Mouse (Mus musculus) right cerebral cortex, adult 2 months (tissue): Measurements from ENCODE around the gene Kif21b.

ENCODE experiments used
- DNase-seq, 2 experiments: peaks; one replicate each; pipeline ENCODE4 v3.0.0; 2021 to 2022; ENCODE audit warnings: low spot score in 2 of 2

Kif21b gene

DNA sequence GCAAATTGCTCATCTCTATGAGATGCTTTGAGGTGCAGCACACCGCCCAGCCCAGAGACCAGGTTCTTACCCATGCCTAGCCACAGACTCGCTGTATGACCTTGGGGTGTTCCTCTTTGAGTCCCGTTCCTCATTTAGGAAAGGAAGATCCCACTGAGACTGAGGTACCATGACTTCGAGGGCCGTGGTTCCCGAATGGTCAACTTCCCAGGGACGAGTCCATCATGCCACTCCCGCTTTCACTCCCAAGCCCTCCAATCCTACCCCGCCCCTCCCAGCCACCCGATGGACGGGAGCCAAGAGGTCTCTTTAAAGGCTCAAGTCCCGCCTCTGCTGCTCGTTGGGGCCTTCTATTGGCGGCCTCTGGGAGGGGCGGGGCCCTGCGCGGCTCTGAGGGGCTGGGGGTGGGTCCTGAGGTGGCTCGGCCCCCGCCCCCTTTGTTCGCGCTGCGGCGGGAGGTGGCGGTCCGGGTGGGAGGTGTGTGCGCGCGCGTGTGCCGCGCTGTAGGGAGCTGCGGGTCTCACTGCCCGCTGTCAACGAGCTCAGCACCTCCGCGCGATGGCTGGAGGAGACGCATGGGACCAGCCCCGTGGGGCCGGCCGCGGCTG is at the start of gene Kif21b:
TSS of gene Kif21b (plus strand) at position 439 of the 608 bp plus-strand sequence.
- DNase-seq, result peak; percentile 91 to 92

GRCm38 (mm10) chr1:136085988-136086685 is 45.1 kb upstream of the Kif21b start:
- DNase-seq, result no peak

DNA sequence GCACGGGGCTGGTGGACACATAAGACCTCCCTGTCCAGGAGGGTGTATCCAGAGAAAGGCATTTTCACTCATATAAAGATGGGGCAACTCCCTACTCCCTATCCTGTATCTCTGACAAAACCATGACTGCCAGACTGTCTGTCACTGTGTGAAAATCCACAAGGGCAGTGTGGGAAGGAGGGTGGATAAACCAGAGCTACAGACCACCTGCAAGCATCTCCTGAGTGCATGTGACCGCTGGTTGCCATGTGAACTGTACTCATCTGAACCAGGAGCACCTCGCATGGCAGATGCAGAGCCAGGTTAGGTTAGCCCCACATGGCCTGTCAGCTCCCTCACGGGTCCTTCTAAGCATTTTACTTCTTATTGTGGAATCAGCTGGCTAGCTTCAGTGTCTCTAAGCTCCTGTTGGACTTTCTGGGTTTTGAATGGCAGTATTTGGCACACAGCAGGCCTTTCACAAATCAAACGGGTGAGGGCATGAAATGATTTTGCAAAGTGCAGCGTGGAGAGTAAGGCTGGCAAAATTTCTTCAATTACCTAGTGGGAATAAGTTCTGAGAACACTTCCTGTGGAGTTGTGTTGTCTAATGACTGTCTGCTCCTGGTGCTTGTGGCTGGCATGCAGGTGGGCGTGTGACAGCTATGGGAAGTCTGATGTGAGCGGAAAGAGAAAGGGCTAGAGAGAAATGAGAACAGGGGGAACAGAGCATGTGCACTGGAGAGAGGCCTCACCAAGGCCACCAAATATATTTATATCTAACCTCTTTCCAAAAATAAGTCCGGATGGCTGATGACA is 41.6 kb upstream of the Kif21b start:
- peak; percentile 48 to 57 for DNase-seq

GRCm38 (mm10) chr1:136093726-136094125 is 37.5 kb upstream of the Kif21b start:
- no peak for DNase-seq

GRCm38 (mm10) chr1:136094807-136095206 is 36.4 kb upstream of the Kif21b start:
- no peak for DNase-seq

DNA sequence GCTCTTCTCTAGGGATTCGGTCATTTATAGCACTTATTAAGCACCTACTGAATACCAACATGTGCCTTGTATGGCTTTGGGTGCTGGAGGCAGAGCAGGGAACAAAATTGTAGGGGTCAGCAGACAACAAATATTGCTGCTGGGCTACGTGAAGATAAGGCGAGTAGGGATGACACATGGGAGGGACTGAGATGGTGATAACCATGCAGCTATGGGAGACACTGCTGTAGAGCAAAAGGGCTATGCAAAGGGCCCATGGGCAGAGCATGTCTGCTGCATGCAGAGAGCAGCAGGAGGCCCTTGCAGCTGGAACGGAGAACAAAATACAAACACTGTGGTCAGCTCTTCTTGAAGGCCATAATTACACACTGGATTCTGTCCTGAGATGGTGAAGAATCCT is 29.1 kb upstream of the Kif21b start:
- no peak for DNase-seq

DNA sequence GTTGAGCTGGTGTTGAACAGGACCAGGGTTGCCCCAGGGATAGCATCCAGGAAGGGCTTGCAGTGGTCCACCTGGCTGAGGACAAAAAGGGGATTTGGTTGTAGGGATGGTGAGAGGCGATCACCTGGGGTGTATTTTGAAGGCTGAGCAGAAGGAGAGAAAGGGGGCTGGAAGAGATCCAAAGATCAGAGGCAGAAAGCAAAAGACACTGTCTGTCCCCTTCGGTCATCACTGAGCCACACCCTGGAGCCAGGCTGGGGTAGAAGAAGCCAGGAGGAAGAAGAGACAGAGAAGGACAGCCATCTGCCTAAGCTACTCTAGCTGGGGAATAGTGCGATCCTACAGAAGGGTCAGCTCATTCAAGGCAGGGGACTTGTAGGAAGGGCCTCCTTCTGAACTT is 28.6 kb upstream of the Kif21b start:
- DNase-seq, result no peak

- DNase-seq, result no peak
Measured at GRCm38 (mm10) chr1:136102981-136103380, 28.2 kb upstream of the Kif21b start.

GRCm38 (mm10) chr1:136103696-136104095 is 27.5 kb upstream of the Kif21b start:
- DNase-seq, result no peak

- no peak for DNase-seq
Measured at GRCm38 (mm10) chr1:136104741-136105140, 26.4 kb upstream of the Kif21b start.

DNA sequence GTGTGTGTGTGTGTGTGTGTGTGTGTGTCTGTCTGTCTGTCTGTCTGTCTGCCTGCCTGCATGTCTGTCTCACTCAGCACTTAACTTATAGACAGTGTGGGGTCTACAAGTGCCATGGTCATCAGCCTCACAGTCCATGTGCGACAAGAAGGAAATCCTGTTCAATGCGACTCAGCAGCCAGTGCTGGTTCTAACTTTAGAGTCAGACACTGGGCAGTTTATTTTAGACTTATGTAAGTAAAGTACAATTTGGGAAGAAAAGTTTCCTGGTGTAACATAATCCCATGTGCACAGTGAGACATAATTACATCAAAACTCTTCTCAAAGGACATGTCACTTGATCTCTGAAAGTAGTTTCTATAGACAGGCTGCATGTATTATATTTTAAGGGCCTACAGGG is 21.7 kb upstream of the Kif21b start:
- no peak for DNase-seq

GRCm38 (mm10) chr1:136116183-136116582 is 15.0 kb upstream of the Kif21b start:
- DNase-seq, result peak in 1 of 2 experiments; percentile 68

- DNase-seq, result no peak
Measured at GRCm38 (mm10) chr1:136117069-136117468, 14.1 kb upstream of the Kif21b start.

DNA sequence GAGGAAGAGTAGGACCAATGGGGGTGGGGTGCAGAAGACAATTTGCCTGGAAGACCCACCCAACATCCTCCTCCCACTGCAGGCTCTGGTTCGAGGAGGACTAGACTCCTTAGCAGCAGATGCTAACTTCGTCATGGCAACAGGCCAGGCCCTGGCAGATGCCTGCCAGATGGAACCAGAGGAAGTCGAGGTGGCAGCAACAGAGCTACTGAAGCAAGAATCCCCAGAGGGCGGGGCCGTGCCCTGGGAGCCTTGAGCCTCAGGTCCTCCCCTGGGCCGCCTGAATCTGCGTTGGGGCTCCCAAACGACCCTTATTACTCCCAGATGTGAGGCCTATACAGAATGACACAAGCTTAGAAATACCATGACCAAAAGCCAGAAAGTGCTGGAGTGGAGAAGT is 12.3 kb upstream of the Kif21b start:
- DNase-seq, result peak; percentile 85 to 87

GRCm38 (mm10) chr1:136119571-136120262 is 11.5 kb upstream of the Kif21b start:
- no peak for DNase-seq

GRCm38 (mm10) chr1:136120263-136120603 is 11.0 kb upstream of the Kif21b start:
- no peak for DNase-seq

GRCm38 (mm10) chr1:136120785-136121184 is 10.4 kb upstream of the Kif21b start:
- DNase-seq, result no peak

- DNase-seq, result no peak
Measured at GRCm38 (mm10) chr1:136122030-136122429, 9.2 kb upstream of the Kif21b start.

- DNase-seq, result no peak
Measured at GRCm38 (mm10) chr1:136126159-136126765, 4.9 kb upstream of the Kif21b start.

DNA sequence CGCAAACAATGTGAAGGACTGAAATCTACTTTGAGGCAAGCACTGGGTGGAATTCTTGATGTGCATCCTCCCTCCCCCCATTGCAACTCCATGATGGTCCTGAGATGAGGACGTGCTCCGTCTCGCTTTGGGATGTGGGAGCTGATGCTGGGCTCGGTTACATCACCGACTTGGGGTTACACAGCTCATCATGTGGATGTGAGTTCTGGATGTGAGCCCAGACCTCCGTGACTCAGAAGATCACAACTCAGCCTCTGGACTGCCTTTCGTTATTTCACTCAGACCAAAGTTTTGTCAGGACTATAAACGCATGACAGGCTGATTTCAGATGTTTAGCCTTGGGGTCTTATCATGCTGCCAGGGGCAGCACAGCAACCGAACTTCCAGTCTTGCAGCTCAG is 4.3 kb upstream of the Kif21b start:
- DNase-seq, result no peak

DNA sequence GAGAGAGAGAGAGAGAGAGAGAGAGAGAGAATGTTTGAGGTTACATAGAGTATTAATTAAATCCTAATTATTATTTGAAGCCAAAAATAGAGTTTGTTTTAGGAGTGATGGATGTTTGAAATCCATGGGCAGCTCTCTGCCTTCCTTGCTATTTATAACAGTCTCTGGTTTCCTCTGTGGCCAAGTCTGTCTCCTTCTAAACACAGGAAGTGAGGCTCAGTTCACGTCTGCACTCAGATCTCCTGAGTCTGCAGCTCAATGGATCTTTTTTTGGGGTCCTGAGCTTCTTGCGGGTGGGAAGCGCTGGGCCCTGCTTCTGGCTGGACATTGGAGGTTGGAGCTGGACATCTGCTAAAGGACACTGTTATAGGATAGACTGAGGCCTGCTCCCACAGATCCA is 3.3 kb upstream of the Kif21b start:
- DNase-seq, result no peak

DNA sequence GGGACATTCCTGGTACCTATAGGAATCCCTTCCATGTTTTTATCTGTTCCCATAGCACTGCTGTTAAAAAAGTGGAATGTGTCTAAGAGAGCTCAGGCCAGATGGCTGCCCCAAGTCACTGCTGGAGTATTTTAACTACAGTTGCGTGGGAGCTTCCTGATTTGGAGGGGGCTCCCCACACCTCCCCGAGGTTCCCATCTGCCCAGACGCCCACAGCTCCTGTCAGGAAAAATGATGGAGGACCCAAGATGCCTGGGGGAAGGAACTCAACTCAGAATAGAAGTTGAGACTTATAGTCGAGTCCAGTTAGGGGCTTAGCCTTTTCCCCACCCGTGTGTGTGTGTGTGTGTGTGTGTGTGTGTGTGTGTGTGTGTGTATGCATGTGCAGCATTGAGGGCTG is 2.8 kb upstream of the Kif21b start:
- DNase-seq, result peak; percentile 83 to 84
